Mouse (Mus musculus): Measurements from ENCODE around the gene Wdr26. TPM values are rescaled to one million over a fixed set of nuclear protein-coding genes. Genes with fewer than 3 reads are reported as not detected.

Wdr26 gene
- polyA plus RNA-seq (2015; fragmentation: Nextera tagmentation; extraction: Ambion mirVana), result 22.4 and 25.5 TPM in 2 replicates

GRCm38 (mm10) chr1:181211920-181212633 lies at the start of gene Wdr26:
Gene Wdr26 (minus strand): TSS chr1:181212001.
- no peaks in the 10 kb centered on the region for H3K27me3 ChIP-seq (replicated peaks; ENCODE audit: control insufficient read depth, insufficient read depth, low read length)
- H3K36me3 ChIP-seq (ENCODE audit: control insufficient read depth, insufficient read depth, low read length), result no peaks in the 10 kb centered on the region
- H3K9me3 ChIP-seq (ENCODE audit: control insufficient read depth, low read length), result no peaks in the 10 kb centered on the region
- H3K9ac ChIP-seq (ENCODE audit: low read depth, low read length), result peak within 1 kb of the TSS; percentile 97
- ATAC-seq, result peak; percentile 93
- H3K4me2 ChIP-seq (ENCODE audit: low read depth, low read length), result peak within 1 kb of the TSS; percentile 88
- peak within 1 kb of the TSS; percentile 99 for H3K4me3 ChIP-seq (ENCODE audit: low read length)
- under 1% methylated on average over 54 of the region's 54 CpGs for whole genome bisulfite sequencing
- H3K27ac ChIP-seq (ENCODE audit: low read length), result peak within 1 kb of the TSS; percentile 94
- H3K4me1 ChIP-seq (ENCODE audit: control insufficient read depth, insufficient read depth, low read length), result peaks cover 16% of the 10 kb centered on the region

DNA sequence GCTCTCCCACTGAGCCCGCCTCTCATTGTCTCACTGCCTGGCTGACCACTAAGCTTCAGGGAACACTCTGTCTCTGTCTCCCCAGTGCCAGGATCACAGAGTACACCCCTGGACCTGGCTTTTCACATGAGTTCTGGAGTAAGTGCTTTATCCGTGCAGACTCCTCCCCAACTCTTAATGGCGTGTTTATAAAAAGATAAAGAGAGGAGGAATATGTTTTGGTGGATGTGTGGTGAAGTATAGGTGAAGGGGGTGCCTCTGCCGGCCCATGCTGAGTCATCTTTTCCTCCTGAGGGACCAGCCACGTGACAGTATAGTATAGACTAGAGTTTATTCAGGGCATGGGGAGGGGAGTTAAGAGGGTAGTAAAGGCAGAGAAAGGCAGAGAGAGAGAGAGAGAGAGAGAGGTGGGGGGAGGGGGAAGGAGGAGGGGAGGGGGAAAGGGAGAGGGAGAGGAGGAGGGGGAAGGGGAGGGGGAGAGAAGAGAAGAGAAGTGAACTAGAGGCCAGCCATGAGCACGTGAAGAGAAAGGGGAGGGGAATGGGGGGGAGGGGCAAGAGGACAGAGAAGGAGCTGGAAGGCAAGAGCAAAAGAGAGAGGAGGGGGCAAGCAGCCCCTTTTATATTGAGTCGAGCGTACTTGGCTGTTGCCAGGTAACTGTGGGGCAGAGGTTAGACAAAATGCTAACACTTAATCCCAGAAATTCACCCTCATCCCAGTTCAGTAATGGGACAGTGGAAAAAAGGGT lies 49.3 kb upstream of the Wdr26 start:
- H3K4me3 ChIP-seq (ENCODE audit: low read length), result no peak overlapping the region
- no peak overlapping the region for H3K27ac ChIP-seq (ENCODE audit: low read length)
- WGBS, result 26% methylated on average over 8 of the region's 8 CpGs

DNA sequence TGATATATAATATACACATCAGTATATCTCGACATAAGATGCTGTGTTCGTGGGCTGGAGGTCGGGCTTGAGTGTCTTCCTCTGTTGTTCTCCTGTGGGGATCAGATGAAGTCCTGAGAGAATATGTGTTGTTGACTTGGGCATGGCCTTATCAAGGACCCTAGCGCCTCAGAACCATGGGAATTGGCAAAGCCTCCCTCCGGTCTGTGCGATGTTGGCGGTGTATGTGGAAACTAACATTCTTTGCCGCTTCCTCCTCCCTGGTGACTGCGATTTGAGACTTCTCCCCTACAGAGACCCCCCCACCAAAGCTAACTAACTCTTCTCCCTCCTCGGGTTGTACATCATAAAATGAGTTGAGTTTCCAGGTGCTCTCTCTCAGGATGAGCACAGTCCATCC lies 48.6 kb upstream of the Wdr26 start:
- WGBS, result 90% methylated on average over 10 of the region's 10 CpGs
- H3K9me3 ChIP-seq (ENCODE audit: control insufficient read depth, low read length), result no peaks in the 10 kb centered on the region

More for the DNA sequence above, 49.3 kb upstream of the Wdr26 start:
- H3K4me2 ChIP-seq (ENCODE audit: low read depth, low read length), result no peak overlapping the region
- no peaks in the 10 kb centered on the region for H3K36me3 ChIP-seq (ENCODE audit: control insufficient read depth, insufficient read depth, low read length)
- ATAC-seq, result no peak
- no peak overlapping the region for H3K9ac ChIP-seq (ENCODE audit: low read depth, low read length)
- no peaks in the 10 kb centered on the region for H3K27me3 ChIP-seq (replicated peaks; ENCODE audit: control insufficient read depth, insufficient read depth, low read length)
- H3K9me3 ChIP-seq (ENCODE audit: control insufficient read depth, low read length), result no peaks in the 10 kb centered on the region
- peaks cover 29% of the 10 kb centered on the region for H3K4me1 ChIP-seq (ENCODE audit: control insufficient read depth, insufficient read depth, low read length)

GRCm38 (mm10) chr1:181259626-181260410 lies 48.0 kb upstream of the Wdr26 start:
- WGBS, result 60% methylated on average over 11 of the region's 11 CpGs
- Histone ChIP-seq H3K27me3 (replicated peaks; ENCODE audit: control insufficient read depth, insufficient read depth, low read length) (no peaks in the 10 kb centered on the region), H3K36me3 (ENCODE audit: control insufficient read depth, insufficient read depth, low read length) (no peaks in the 10 kb centered on the region), H3K27ac (ENCODE audit: low read length) (no peak overlapping the region), H3K4me2 (ENCODE audit: low read depth, low read length) (no peak overlapping the region), H3K9me3 (ENCODE audit: control insufficient read depth, low read length) (no peaks in the 10 kb centered on the region), H3K4me3 (ENCODE audit: low read length) (no peak overlapping the region), H3K9ac (ENCODE audit: low read depth, low read length) (no peak overlapping the region), H3K4me1 (ENCODE audit: control insufficient read depth, insufficient read depth, low read length) (peaks cover 33% of the 10 kb centered on the region)
- ATAC-seq, result no peak

More for the DNA sequence above, 48.6 kb upstream of the Wdr26 start:
- no peak overlapping the region for H3K4me2 ChIP-seq (ENCODE audit: low read depth, low read length)
- H3K27me3 ChIP-seq (replicated peaks; ENCODE audit: control insufficient read depth, insufficient read depth, low read length), result no peaks in the 10 kb centered on the region
- no peak for ATAC-seq
- H3K4me1 ChIP-seq (ENCODE audit: control insufficient read depth, insufficient read depth, low read length), result peaks cover 33% of the 10 kb centered on the region
- no peak overlapping the region for H3K9ac ChIP-seq (ENCODE audit: low read depth, low read length)
- H3K4me3 ChIP-seq (ENCODE audit: low read length), result no peak overlapping the region
- no peaks in the 10 kb centered on the region for H3K36me3 ChIP-seq (ENCODE audit: control insufficient read depth, insufficient read depth, low read length)
- no peak overlapping the region for H3K27ac ChIP-seq (ENCODE audit: low read length)

- Histone ChIP-seq H3K9me3 (ENCODE audit: control insufficient read depth, low read length) (no peaks in the 10 kb centered on the region), H3K9ac (ENCODE audit: low read depth, low read length) (no peak overlapping the region), H3K4me3 (ENCODE audit: low read length) (no peak overlapping the region), H3K36me3 (ENCODE audit: control insufficient read depth, insufficient read depth, low read length) (no peaks in the 10 kb centered on the region), H3K4me2 (ENCODE audit: low read depth, low read length) (no peak overlapping the region), H3K27ac (ENCODE audit: low read length) (no peak overlapping the region), H3K27me3 (replicated peaks; ENCODE audit: control insufficient read depth, insufficient read depth, low read length) (no peaks in the 10 kb centered on the region), H3K4me1 (ENCODE audit: control insufficient read depth, insufficient read depth, low read length) (peaks cover 33% of the 10 kb centered on the region)
- WGBS, result 58% methylated on average over 5 of the region's 5 CpGs
- no peak for ATAC-seq
Observed at GRCm38 (mm10) chr1:181259056-181259455, 47.3 kb upstream of the Wdr26 start.

GRCm38 (mm10) chr1:181258616-181259015 lies 46.8 kb upstream of the Wdr26 start:
- no peak overlapping the region for H3K9ac ChIP-seq (ENCODE audit: low read depth, low read length)
- no peaks in the 10 kb centered on the region for H3K9me3 ChIP-seq (ENCODE audit: control insufficient read depth, low read length)
- ATAC-seq, result no peak
- H3K4me1 ChIP-seq (ENCODE audit: control insufficient read depth, insufficient read depth, low read length), result peaks cover 33% of the 10 kb centered on the region
- WGBS, result 78% methylated on average over 5 of the region's 5 CpGs
- H3K27me3 ChIP-seq (replicated peaks; ENCODE audit: control insufficient read depth, insufficient read depth, low read length), result no peaks in the 10 kb centered on the region
- H3K36me3 ChIP-seq (ENCODE audit: control insufficient read depth, insufficient read depth, low read length), result no peaks in the 10 kb centered on the region
- H3K27ac ChIP-seq (ENCODE audit: low read length), result no peak overlapping the region
- no peak overlapping the region for H3K4me2 ChIP-seq (ENCODE audit: low read depth, low read length)
- no peak overlapping the region for H3K4me3 ChIP-seq (ENCODE audit: low read length)

GRCm38 (mm10) chr1:181257585-181258555 lies 46.1 kb upstream of the Wdr26 start:
- peak overlapping the region; percentile 68; the same call in 1 of the 2 replicates for H3K9ac ChIP-seq (ENCODE audit: low read depth, low read length)
- H3K27me3 ChIP-seq (replicated peaks; ENCODE audit: control insufficient read depth, insufficient read depth, low read length), result no peaks in the 10 kb centered on the region
- no peaks in the 10 kb centered on the region for H3K9me3 ChIP-seq (ENCODE audit: control insufficient read depth, low read length)
- ATAC-seq, result peak; percentile 40
- 61% methylated on average over 20 of the region's 20 CpGs for WGBS
- peak overlapping the region; percentile 89 for H3K4me2 ChIP-seq (ENCODE audit: low read depth, low read length)
- no peaks in the 10 kb centered on the region for H3K36me3 ChIP-seq (ENCODE audit: control insufficient read depth, insufficient read depth, low read length)
- peak overlapping the region; percentile 86 for H3K27ac ChIP-seq (ENCODE audit: low read length)
- H3K4me1 ChIP-seq (ENCODE audit: control insufficient read depth, insufficient read depth, low read length), result peaks cover 33% of the 10 kb centered on the region
- no peak overlapping the region for H3K4me3 ChIP-seq (ENCODE audit: low read length)

DNA sequence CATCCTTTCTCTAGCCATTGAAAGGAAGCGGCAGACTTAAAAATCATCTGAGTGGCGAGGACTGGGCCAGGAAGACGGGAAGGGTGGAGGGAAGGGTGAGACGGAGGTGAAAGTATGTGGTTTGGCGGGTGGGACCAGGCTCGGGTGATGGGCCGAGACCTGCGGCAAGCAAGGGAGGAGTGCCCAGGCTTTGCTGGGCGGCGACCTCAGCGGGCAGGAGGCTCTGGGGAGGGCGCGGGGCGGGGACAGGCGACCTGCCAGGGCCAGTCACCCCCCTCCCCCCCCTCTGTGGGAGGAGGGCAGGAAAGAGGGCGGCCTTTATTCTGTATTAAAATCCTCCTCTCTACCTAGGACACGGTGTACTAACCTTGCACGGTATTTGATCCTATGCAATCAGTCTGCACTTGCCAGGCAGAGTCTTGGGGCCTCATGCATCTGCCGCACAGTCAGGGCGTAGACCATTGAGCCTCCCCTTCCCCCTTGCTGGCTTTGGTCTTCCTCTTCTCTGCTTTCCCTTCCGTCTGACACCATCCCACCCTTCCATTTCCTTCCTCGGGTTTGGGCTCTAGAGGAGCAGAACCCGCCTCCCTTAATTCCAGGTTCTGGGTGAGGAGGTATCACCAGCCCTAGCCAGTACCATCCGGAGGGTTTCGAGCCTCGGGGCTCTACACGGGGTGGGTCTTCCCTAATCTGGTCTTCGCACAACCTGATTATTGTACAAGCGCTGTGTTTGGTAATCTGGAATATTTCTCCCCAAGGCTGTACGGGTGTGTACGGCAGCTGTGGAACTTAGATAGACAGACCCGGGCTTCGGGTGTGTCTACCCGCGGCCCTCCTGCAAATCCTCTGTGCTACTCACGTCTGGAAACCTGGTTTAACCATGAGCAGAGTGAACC lies 45.1 kb upstream of the Wdr26 start:
- H3K9ac ChIP-seq (ENCODE audit: low read depth, low read length), result peak overlapping the region; percentile 68
- no peaks in the 10 kb centered on the region for H3K9me3 ChIP-seq (ENCODE audit: control insufficient read depth, low read length)
- WGBS, result 19% methylated on average over 31 of the region's 36 CpGs
- H3K27me3 ChIP-seq (replicated peaks; ENCODE audit: control insufficient read depth, insufficient read depth, low read length), result no peaks in the 10 kb centered on the region
- peaks cover 30% of the 10 kb centered on the region for H3K4me1 ChIP-seq (ENCODE audit: control insufficient read depth, insufficient read depth, low read length)
- no peaks in the 10 kb centered on the region for H3K36me3 ChIP-seq (ENCODE audit: control insufficient read depth, insufficient read depth, low read length)
- peak overlapping the region; percentile 49 for H3K4me3 ChIP-seq (ENCODE audit: low read length)
- peak overlapping the region; percentile 86 for H3K27ac ChIP-seq (ENCODE audit: low read length)
- H3K4me2 ChIP-seq (ENCODE audit: low read depth, low read length), result peak overlapping the region; percentile 89
- peak; percentile 87 for ATAC-seq

All from intestine, embryonic 16.5 days (tissue).